Mouse (Mus musculus) hindbrain, embryonic 13.5 days (tissue): ENCODE measurements around the gene Fto. TPM values are rescaled to one million over a fixed set of nuclear protein-coding genes. Genes with fewer than 3 reads are reported as not detected.

Experiments used
- ATAC-seq: fragments of 200-750 bp; cut with Nextera tagmentation; 2 replicates; pipeline ENCODE4 v1.8.0; 2017; ENCODE audit warnings: moderate TSS enrichment; ENCODE audit not compliant: low FRiP score
- H3K27ac ChIP-seq: fragments of 300-500 bp; sonication (generic); 2 replicates; pipeline ENCODE4 v1.5.1; 2015; ENCODE audit warnings: inconsistent platforms, mild to moderate bottlenecking, moderate library complexity
- H3K27me3 ChIP-seq: fragments of 300-500 bp; sonication (generic); 2 replicates; pipeline ENCODE4 v1.6.1; 2015; ENCODE audit warnings: mild to moderate bottlenecking, inconsistent platforms
- H3K36me3 ChIP-seq: fragments of 300-500 bp; sonication (generic); 2 replicates; pipeline ENCODE4 v1.6.1; 2015; ENCODE audit warnings: mild to moderate bottlenecking, inconsistent platforms
- H3K4me1 ChIP-seq: fragments of 300-500 bp; sonication (generic); replicated peaks from 2 replicates; pipeline ENCODE4 v1.6.1; 2015; ENCODE audit warnings: inconsistent platforms
- H3K4me2 ChIP-seq: fragments of 300-500 bp; sonication (generic); 2 replicates; pipeline ENCODE4 v1.6.1; 2015; ENCODE audit warnings: inconsistent platforms, mild to moderate bottlenecking, moderate library complexity
- H3K4me3 ChIP-seq: fragments of 300-500 bp; sonication (generic); 2 replicates; pipeline ENCODE4 v1.5.1; 2015; ENCODE audit warnings: mild to moderate bottlenecking, inconsistent platforms
- H3K9ac ChIP-seq: fragments of 300-500 bp; sonication (generic); 2 replicates; pipeline ENCODE4 v1.6.1; 2015; ENCODE audit warnings: mild to moderate bottlenecking, inconsistent platforms
- H3K9me3 ChIP-seq: fragments of 300-500 bp; sonication (generic); 2 replicates; pipeline ENCODE4 v1.6.1; 2016; ENCODE audit warnings: inconsistent platforms
- WGBS: fragments of 180-500 bp; shearing (Covaris S2); methylation state at CpG from one replicate; pipeline ENCODE4 v1.1.7; 2015; 5-methylcytosine and 5-hydroxymethylcytosine counted together
- polyA plus RNA-seq: library from polyadenylated mRNA; unstranded; fragments of >200 nt; fragmentation: Nextera tagmentation; extraction: Ambion mirVana; gene quantifications from 2 replicates; pipeline ENCODE4 v1.2.1, GENCODE M21; 2015

Fto gene
- polyA plus RNA-seq, 1 experiment from 2014 or later = 126 TPM

GRCm38 (mm10) chr8:91502791-91503190, 189.5 kb downstream of the Fto start:
- H3K4me2 ChIP-seq = no peak overlapping the region
- no peak overlapping the region for H3K27ac ChIP-seq
- H3K9me3 ChIP-seq = no peaks in the 10 kb centered on the region
- H3K9ac ChIP-seq = no peak overlapping the region
- no peak overlapping the region for H3K4me3 ChIP-seq
- ATAC-seq = no peak
- no peaks in the 10 kb centered on the region for H3K36me3 ChIP-seq
- H3K4me1 ChIP-seq = peaks cover 41% of the 10 kb centered on the region
- 23% methylated on average over 5 of the region's 5 CpGs for WGBS
- H3K27me3 ChIP-seq = peaks cover 68% of the 10 kb centered on the region

- no peak overlapping the region for H3K9ac ChIP-seq
- no peaks in the 10 kb centered on the region for H3K36me3 ChIP-seq
- WGBS = 67% methylated on average over 3 of the region's 3 CpGs
- no peak overlapping the region for H3K4me2 ChIP-seq
- no peak for ATAC-seq
- no peaks in the 10 kb centered on the region for H3K9me3 ChIP-seq
- no peak overlapping the region for H3K4me3 ChIP-seq
- peaks cover 56% of the 10 kb centered on the region for H3K4me1 ChIP-seq
- H3K27ac ChIP-seq = no peak overlapping the region
- H3K27me3 ChIP-seq = peaks cover 73% of the 10 kb centered on the region
Measured at GRCm38 (mm10) chr8:91504360-91504759, 191.0 kb downstream of the Fto start.

- H3K36me3 ChIP-seq = no peaks in the 10 kb centered on the region
Measured at GRCm38 (mm10) chr8:91504891-91505290, 191.6 kb downstream of the Fto start.

GRCm38 (mm10) chr8:91505411-91505954, 192.2 kb downstream of the Fto start:
- Histone ChIP-seq H3K4me3 (no peak overlapping the region), H3K4me1 (peaks cover 67% of the 10 kb centered on the region), H3K27me3 (peaks cover 75% of the 10 kb centered on the region), H3K4me2 (no peak overlapping the region), H3K27ac (no peak overlapping the region), H3K9ac (no peak overlapping the region), H3K9me3 (no peaks in the 10 kb centered on the region), H3K36me3 (no peaks in the 10 kb centered on the region)
- WGBS = 87% methylated on average over 8 of the region's 8 CpGs
- no peak for ATAC-seq

More at GRCm38 (mm10) chr8:91504891-91505290, 191.6 kb downstream of the Fto start:
- 72% methylated on average over 10 of the region's 10 CpGs for WGBS
- Histone ChIP-seq H3K9ac (no peak overlapping the region), H3K4me3 (no peak overlapping the region), H3K4me2 (no peak overlapping the region), H3K27ac (no peak overlapping the region), H3K27me3 (peaks cover 75% of the 10 kb centered on the region), H3K4me1 (peaks cover 61% of the 10 kb centered on the region), H3K9me3 (no peaks in the 10 kb centered on the region)
- ATAC-seq = no peak

GRCm38 (mm10) chr8:91505997-91506672, 192.8 kb downstream of the Fto start:
- H3K27me3 ChIP-seq = peaks cover 72% of the 10 kb centered on the region
- WGBS = 74% methylated on average over 4 of the region's 4 CpGs
- no peak for ATAC-seq
- H3K27ac ChIP-seq = no peak overlapping the region
- H3K4me3 ChIP-seq = no peak overlapping the region
- no peaks in the 10 kb centered on the region for H3K9me3 ChIP-seq
- no peaks in the 10 kb centered on the region for H3K36me3 ChIP-seq
- no peak overlapping the region for H3K9ac ChIP-seq
- peaks cover 71% of the 10 kb centered on the region for H3K4me1 ChIP-seq
- H3K4me2 ChIP-seq = no peak overlapping the region

- no peak for ATAC-seq
- Histone ChIP-seq H3K4me1 (peaks cover 71% of the 10 kb centered on the region), H3K27ac (no peak overlapping the region)
Measured at GRCm38 (mm10) chr8:91506682-91507257, 193.4 kb downstream of the Fto start.

GRCm38 (mm10) chr8:91507681-91508097, 194.4 kb downstream of the Fto start:
- WGBS = 79% methylated on average over 7 of the region's 7 CpGs
- no peak for ATAC-seq
- no peak overlapping the region for H3K4me2 ChIP-seq
- peaks cover 64% of the 10 kb centered on the region for H3K4me1 ChIP-seq
- no peaks in the 10 kb centered on the region for H3K9me3 ChIP-seq
- H3K27me3 ChIP-seq = peaks cover 69% of the 10 kb centered on the region
- no peak overlapping the region for H3K4me3 ChIP-seq
- no peak overlapping the region for H3K9ac ChIP-seq
- H3K36me3 ChIP-seq = no peaks in the 10 kb centered on the region
- H3K27ac ChIP-seq = no peak overlapping the region

More at GRCm38 (mm10) chr8:91506682-91507257, 193.4 kb downstream of the Fto start:
- no peaks in the 10 kb centered on the region for H3K36me3 ChIP-seq
- WGBS = 72% methylated on average over 6 of the region's 6 CpGs
- H3K4me3 ChIP-seq = no peak overlapping the region
- no peak overlapping the region for H3K4me2 ChIP-seq
- peaks cover 72% of the 10 kb centered on the region for H3K27me3 ChIP-seq
- H3K9me3 ChIP-seq = no peaks in the 10 kb centered on the region
- no peak overlapping the region for H3K9ac ChIP-seq

GRCm38 (mm10) chr8:91508284-91508683, 195.0 kb downstream of the Fto start:
- Histone ChIP-seq H3K9me3 (no peaks in the 10 kb centered on the region), H3K4me3 (no peak overlapping the region), H3K4me1 (peaks cover 59% of the 10 kb centered on the region), H3K9ac (no peak overlapping the region), H3K27ac (no peak overlapping the region), H3K27me3 (peaks cover 68% of the 10 kb centered on the region), H3K36me3 (no peaks in the 10 kb centered on the region), H3K4me2 (no peak overlapping the region)
- no peak for ATAC-seq
- WGBS = 41% methylated on average over 4 of the region's 4 CpGs

GRCm38 (mm10) chr8:91509206-91509899, 196.0 kb downstream of the Fto start:
- no peak for ATAC-seq
- 19% methylated on average over 8 of the region's 8 CpGs for WGBS
- Histone ChIP-seq H3K9me3 (no peaks in the 10 kb centered on the region), H3K9ac (no peak overlapping the region), H3K36me3 (no peaks in the 10 kb centered on the region), H3K4me3 (no peak overlapping the region), H3K4me2 (no peak overlapping the region), H3K4me1 (peaks cover 48% of the 10 kb centered on the region), H3K27me3 (peaks cover 69% of the 10 kb centered on the region), H3K27ac (no peak overlapping the region)

- Histone ChIP-seq H3K9ac (no peak overlapping the region), H3K27ac (no peak overlapping the region), H3K4me3 (no peak overlapping the region), H3K27me3 (peaks cover 71% of the 10 kb centered on the region), H3K4me2 (no peak overlapping the region), H3K36me3 (no peaks in the 10 kb centered on the region), H3K9me3 (no peaks in the 10 kb centered on the region), H3K4me1 (peaks cover 48% of the 10 kb centered on the region)
- 19% methylated on average over 6 of the region's 6 CpGs for WGBS
- ATAC-seq = no peak
Measured at GRCm38 (mm10) chr8:91509900-91510260, 196.6 kb downstream of the Fto start.

- Histone ChIP-seq H3K27me3 (peaks cover 70% of the 10 kb centered on the region), H3K4me3 (no peak overlapping the region), H3K9ac (no peak overlapping the region), H3K27ac (no peak overlapping the region), H3K9me3 (no peaks in the 10 kb centered on the region), H3K4me2 (no peak overlapping the region), H3K36me3 (no peaks in the 10 kb centered on the region), H3K4me1 (peaks cover 53% of the 10 kb centered on the region)
- 39% methylated on average over 5 of the region's 5 CpGs for WGBS
- ATAC-seq = no peak
Measured at GRCm38 (mm10) chr8:91510716-91511115, 197.4 kb downstream of the Fto start.

- H3K9me3 ChIP-seq = no peaks in the 10 kb centered on the region
- H3K27ac ChIP-seq = no peak overlapping the region
- peaks cover 61% of the 10 kb centered on the region for H3K27me3 ChIP-seq
- H3K4me2 ChIP-seq = no peak overlapping the region
- no peak overlapping the region for H3K4me3 ChIP-seq
- H3K36me3 ChIP-seq = no peaks in the 10 kb centered on the region
- WGBS = 95% methylated on average over 4 of the region's 4 CpGs
- no peak overlapping the region for H3K9ac ChIP-seq
- peaks cover 60% of the 10 kb centered on the region for H3K4me1 ChIP-seq
- no peak for ATAC-seq
Measured at GRCm38 (mm10) chr8:91511943-91512342, 198.6 kb downstream of the Fto start.
